Mouse (Mus musculus): ENCODE measurements around the gene Lzic. TPM values are rescaled to one million over a fixed set of nuclear protein-coding genes. Genes with fewer than 3 reads are reported as not detected.

Lzic gene
- total and polyA plus RNA-seq, 2 experiments from 2014 or later, result 39.3 to 44.3 TPM

GRCm38 (mm10) chr4:149504363-149504762 is 19.3 kb downstream of the Lzic start:
- no peak overlapping the region for H3K4me2 ChIP-seq (ENCODE audit: low read depth, low read length, poor library complexity, severe bottlenecking)
- DNase-seq (ENCODE audit: low spot score), result no peak
- H3K27ac ChIP-seq (ENCODE audit: low read depth, low read length), result no peak overlapping the region
- H3K4me1 ChIP-seq (ENCODE audit: insufficient read depth, low read length), result no peaks in the 10 kb centered on the region
- whole genome bisulfite sequencing, result 86% methylated on average over 5 of the region's 5 CpGs
- H3K9ac ChIP-seq (replicated peaks; ENCODE audit: low read length, poor library complexity, severe bottlenecking), result no peak overlapping the region
- no peak overlapping the region for H3K4me3 ChIP-seq (ENCODE audit: low read depth, low read length)
- ATAC-seq (ENCODE audit: low FRiP score), result no peak
- no peak for TF ChIP-seq CTCF (IDR thresholded peaks at IDR 0.05)
- no peaks in the 10 kb centered on the region for H3K9me3 ChIP-seq (ENCODE audit: low read length)
- H3K36me3 ChIP-seq (ENCODE audit: insufficient read depth, low read length), result 0 out of 2 replicates have a peak, but pooled peaks cover 6% of the 10 kb centered on the region
- no peaks in the 10 kb centered on the region for H3K27me3 ChIP-seq (ENCODE audit: insufficient read depth, low read length)

- WGBS, result 19% methylated on average over 3 of the region's 3 CpGs
- no peak overlapping the region for H3K4me2 ChIP-seq (ENCODE audit: low read depth, low read length, poor library complexity, severe bottlenecking)
- DNase-seq (ENCODE audit: low spot score) (no peak), ATAC-seq (ENCODE audit: low FRiP score) (no peak)
- no peak for TF ChIP-seq CTCF (IDR thresholded peaks at IDR 0.05)
- H3K27ac ChIP-seq (ENCODE audit: low read depth, low read length), result no peak overlapping the region
- H3K4me1 ChIP-seq (ENCODE audit: insufficient read depth, low read length), result no peaks in the 10 kb centered on the region
- 0 out of 2 replicates have a peak, but pooled peaks cover 6% of the 10 kb centered on the region for H3K36me3 ChIP-seq (ENCODE audit: insufficient read depth, low read length)
- H3K4me3 ChIP-seq (ENCODE audit: low read depth, low read length), result no peak overlapping the region
- H3K9ac ChIP-seq (replicated peaks; ENCODE audit: low read length, poor library complexity, severe bottlenecking), result no peak overlapping the region
- H3K9me3 ChIP-seq (ENCODE audit: low read length), result no peaks in the 10 kb centered on the region
- no peaks in the 10 kb centered on the region for H3K27me3 ChIP-seq (ENCODE audit: insufficient read depth, low read length)
These were observed 19.8 kb downstream of the Lzic start for GRCm38 (mm10) chr4:149504858-149505257.

GRCm38 (mm10) chr4:149505261-149505967 is 20.4 kb downstream of the Lzic start:
- no peak for TF ChIP-seq CTCF (IDR thresholded peaks at IDR 0.05)
- no peaks in the 10 kb centered on the region for H3K27me3 ChIP-seq (ENCODE audit: insufficient read depth, low read length)
- no peak overlapping the region for H3K4me3 ChIP-seq (ENCODE audit: low read depth, low read length)
- no peak overlapping the region for H3K4me2 ChIP-seq (ENCODE audit: low read depth, low read length, poor library complexity, severe bottlenecking)
- 49% methylated on average over 14 of the region's 15 CpGs for WGBS
- no peaks in the 10 kb centered on the region for H3K9me3 ChIP-seq (ENCODE audit: low read length)
- ATAC-seq (ENCODE audit: low FRiP score) (no peak), DNase-seq (ENCODE audit: low spot score) (no peak)
- no peak overlapping the region for H3K27ac ChIP-seq (ENCODE audit: low read depth, low read length)
- H3K4me1 ChIP-seq (ENCODE audit: insufficient read depth, low read length), result no peaks in the 10 kb centered on the region
- H3K9ac ChIP-seq (replicated peaks; ENCODE audit: low read length, poor library complexity, severe bottlenecking), result no peak overlapping the region
- H3K36me3 ChIP-seq (ENCODE audit: insufficient read depth, low read length), result 0 out of 2 replicates have a peak, but pooled peaks cover 3% of the 10 kb centered on the region

GRCm38 (mm10) chr4:149506904-149507303 is 21.9 kb downstream of the Lzic start:
- no peak overlapping the region for H3K4me3 ChIP-seq (ENCODE audit: low read depth, low read length)
- H3K27me3 ChIP-seq (ENCODE audit: insufficient read depth, low read length), result no peaks in the 10 kb centered on the region
- no peak for DNase-seq (ENCODE audit: low spot score)
- H3K27ac ChIP-seq (ENCODE audit: low read depth, low read length), result no peak overlapping the region
- WGBS, result 83% methylated on average over 3 of the region's 3 CpGs
- H3K9ac ChIP-seq (replicated peaks; ENCODE audit: low read length, poor library complexity, severe bottlenecking), result no peak overlapping the region
- H3K4me2 ChIP-seq (ENCODE audit: low read depth, low read length, poor library complexity, severe bottlenecking), result no peak overlapping the region
- no peak for ATAC-seq (ENCODE audit: low FRiP score)
- no peaks in the 10 kb centered on the region for H3K4me1 ChIP-seq (ENCODE audit: insufficient read depth, low read length)
- H3K36me3 ChIP-seq (ENCODE audit: insufficient read depth, low read length), result no peaks in the 10 kb centered on the region
- no peaks in the 10 kb centered on the region for H3K9me3 ChIP-seq (ENCODE audit: low read length)
- TF ChIP-seq CTCF (IDR thresholded peaks at IDR 0.05), result no peak

GRCm38 (mm10) chr4:149511221-149511646 is 26.2 kb downstream of the Lzic start:
- Histone ChIP-seq H3K4me1 (ENCODE audit: insufficient read depth, low read length) (no peaks in the 10 kb centered on the region), H3K9ac (replicated peaks; ENCODE audit: low read length, poor library complexity, severe bottlenecking) (no peak overlapping the region), H3K27me3 (ENCODE audit: insufficient read depth, low read length) (no peaks in the 10 kb centered on the region), H3K9me3 (ENCODE audit: low read length) (no peaks in the 10 kb centered on the region), H3K4me3 (ENCODE audit: low read depth, low read length) (no peak overlapping the region), H3K27ac (ENCODE audit: low read depth, low read length) (peak overlapping the region; percentile 21; the same call in 1 of the 2 replicates), H3K4me2 (ENCODE audit: low read depth, low read length, poor library complexity, severe bottlenecking) (no peak overlapping the region), H3K36me3 (ENCODE audit: insufficient read depth, low read length) (no peaks in the 10 kb centered on the region)
- 28% methylated on average over 6 of the region's 6 CpGs for WGBS
- DNase-seq (ENCODE audit: low spot score) (peak; percentile 39), ATAC-seq (ENCODE audit: low FRiP score) (no peak)
- no peak for TF ChIP-seq CTCF (IDR thresholded peaks at IDR 0.05)

- Histone ChIP-seq H3K4me3 (ENCODE audit: low read depth, low read length) (no peak overlapping the region), H3K27me3 (ENCODE audit: insufficient read depth, low read length) (no peaks in the 10 kb centered on the region), H3K4me1 (ENCODE audit: insufficient read depth, low read length) (no peaks in the 10 kb centered on the region), H3K4me2 (ENCODE audit: low read depth, low read length, poor library complexity, severe bottlenecking) (no peak overlapping the region), H3K9ac (replicated peaks; ENCODE audit: low read length, poor library complexity, severe bottlenecking) (no peak overlapping the region), H3K9me3 (ENCODE audit: low read length) (no peaks in the 10 kb centered on the region), H3K36me3 (ENCODE audit: insufficient read depth, low read length) (no peaks in the 10 kb centered on the region), H3K27ac (ENCODE audit: low read depth, low read length) (0 out of 2 replicates have a peak overlapping the region, but pooled peaks have one; percentile 21)
- WGBS, result 66% methylated on average over 7 of the region's 7 CpGs
- DNase-seq (ENCODE audit: low spot score), result no peak
- no peak for ATAC-seq (ENCODE audit: low FRiP score)
- no peak for TF ChIP-seq CTCF (IDR thresholded peaks at IDR 0.05)
These were observed 27.0 kb downstream of the Lzic start for GRCm38 (mm10) chr4:149512072-149512471.
